Mouse (Mus musculus): ENCODE measurements around the gene Nkx6-2.

DNA sequence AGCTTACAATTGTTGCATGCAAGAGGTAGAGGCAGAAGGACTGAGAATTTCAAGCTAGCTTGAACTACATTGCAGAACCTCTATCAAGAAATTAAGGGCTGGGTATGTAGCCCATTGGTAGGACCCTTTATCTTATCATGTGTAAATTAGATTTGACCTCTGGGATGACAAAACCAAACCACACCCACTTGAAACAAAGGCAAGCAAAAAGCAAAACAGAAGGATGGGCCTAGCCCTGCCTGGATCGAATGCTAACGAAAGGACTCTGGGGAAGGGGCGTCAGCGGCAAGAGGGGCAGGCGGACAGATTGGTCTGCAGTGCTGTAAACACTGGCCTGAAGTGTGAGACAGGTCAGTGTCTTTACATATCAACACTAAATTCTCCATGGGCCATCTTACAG, 8.7 kb upstream of the Nkx6-2 start:
- TF ChIP-seq CTCF (IDR thresholded peaks at IDR 0.05; ENCODE audit: low read depth), result no peak
- TF ChIP-seq EP300 (IDR thresholded peaks at IDR 0.05; ENCODE audit: low read depth), result no peak

All from liver, embryonic 14.5 days (tissue).